Mouse (Mus musculus) hindbrain, embryonic 13.5 days (tissue): ENCODE data around the gene Gm28048. TPM values are rescaled to one million over a fixed set of nuclear protein-coding genes. Genes with fewer than 3 reads are reported as not detected.

Experiments
- ATAC-seq: fragments of 200-750 bp; cut with Nextera tagmentation; 2 replicates; pipeline ENCODE4 v1.8.0; 2017; ENCODE audit warnings: moderate TSS enrichment; ENCODE audit not compliant: low FRiP score
- H3K27ac ChIP-seq: fragments of 300-500 bp; sonication (generic); 2 replicates; pipeline ENCODE4 v1.5.1; 2015; ENCODE audit warnings: inconsistent platforms, mild to moderate bottlenecking, moderate library complexity
- H3K27me3 ChIP-seq: fragments of 300-500 bp; sonication (generic); 2 replicates; pipeline ENCODE4 v1.6.1; 2015; ENCODE audit warnings: mild to moderate bottlenecking, inconsistent platforms
- H3K36me3 ChIP-seq: fragments of 300-500 bp; sonication (generic); 2 replicates; pipeline ENCODE4 v1.6.1; 2015; ENCODE audit warnings: mild to moderate bottlenecking, inconsistent platforms
- H3K4me1 ChIP-seq: fragments of 300-500 bp; sonication (generic); replicated peaks from 2 replicates; pipeline ENCODE4 v1.6.1; 2015; ENCODE audit warnings: inconsistent platforms
- H3K4me2 ChIP-seq: fragments of 300-500 bp; sonication (generic); 2 replicates; pipeline ENCODE4 v1.6.1; 2015; ENCODE audit warnings: inconsistent platforms, mild to moderate bottlenecking, moderate library complexity
- H3K4me3 ChIP-seq: fragments of 300-500 bp; sonication (generic); 2 replicates; pipeline ENCODE4 v1.5.1; 2015; ENCODE audit warnings: mild to moderate bottlenecking, inconsistent platforms
- H3K9ac ChIP-seq: fragments of 300-500 bp; sonication (generic); 2 replicates; pipeline ENCODE4 v1.6.1; 2015; ENCODE audit warnings: mild to moderate bottlenecking, inconsistent platforms
- H3K9me3 ChIP-seq: fragments of 300-500 bp; sonication (generic); 2 replicates; pipeline ENCODE4 v1.6.1; 2016; ENCODE audit warnings: inconsistent platforms
- WGBS: fragments of 180-500 bp; shearing (Covaris S2); methylation state at CpG from one replicate; pipeline ENCODE4 v1.1.7; 2015; 5-methylcytosine and 5-hydroxymethylcytosine counted together
- polyA plus RNA-seq: library from polyadenylated mRNA; unstranded; fragments of >200 nt; fragmentation: Nextera tagmentation; extraction: Ambion mirVana; gene quantifications from 2 replicates; pipeline ENCODE4 v1.2.1, GENCODE M21; 2015

Gene Gm28048
- polyA plus RNA-seq, 1 experiment from 2014 or later = 6.1 TPM

GRCm38 (mm10) chr11:22931320-22931905 is 50.5 kb downstream of the Gm28048 start:
- no peaks in the 10 kb centered on the region for H3K36me3 ChIP-seq
- no peaks in the 10 kb centered on the region for H3K9me3 ChIP-seq
- no peak overlapping the region for H3K27ac ChIP-seq
- peaks cover 3% of the 10 kb centered on the region; the same call in 1 of the 2 replicates for H3K4me1 ChIP-seq
- no peak overlapping the region for H3K4me2 ChIP-seq
- no peak overlapping the region for H3K4me3 ChIP-seq
- 90% methylated on average over 2 of the region's 2 CpGs for WGBS
- H3K9ac ChIP-seq = no peak overlapping the region
- no peaks in the 10 kb centered on the region for H3K27me3 ChIP-seq
- no peak for ATAC-seq

GRCm38 (mm10) chr11:22930129-22930528 is 51.8 kb downstream of the Gm28048 start:
- Histone ChIP-seq H3K4me2 (no peak overlapping the region), H3K27me3 (no peaks in the 10 kb centered on the region), H3K9me3 (no peaks in the 10 kb centered on the region), H3K4me1 (peaks cover 3% of the 10 kb centered on the region), H3K4me3 (no peak overlapping the region), H3K27ac (no peak overlapping the region), H3K36me3 (no peaks in the 10 kb centered on the region), H3K9ac (no peak overlapping the region)
- WGBS = 73% methylated on average over 2 of the region's 2 CpGs
- ATAC-seq = no peak

GRCm38 (mm10) chr11:22928586-22929169 is 53.2 kb downstream of the Gm28048 start:
- Histone ChIP-seq H3K9me3 (no peaks in the 10 kb centered on the region), H3K27ac (no peak overlapping the region), H3K4me3 (no peak overlapping the region), H3K36me3 (no peaks in the 10 kb centered on the region), H3K4me2 (no peak overlapping the region), H3K4me1 (peaks cover 3% of the 10 kb centered on the region), H3K27me3 (no peaks in the 10 kb centered on the region), H3K9ac (no peak overlapping the region)
- ATAC-seq = no peak
- 84% methylated on average over 8 of the region's 8 CpGs for WGBS

GRCm38 (mm10) chr11:22923606-22924005 is 58.3 kb downstream of the Gm28048 start:
- Histone ChIP-seq H3K9me3 (no peaks in the 10 kb centered on the region), H3K4me3 (no peak overlapping the region), H3K27me3 (no peaks in the 10 kb centered on the region), H3K4me1 (peaks cover 2% of the 10 kb centered on the region), H3K9ac (no peak overlapping the region), H3K36me3 (no peaks in the 10 kb centered on the region), H3K27ac (no peak overlapping the region), H3K4me2 (no peak overlapping the region)
- no peak for ATAC-seq
- WGBS = 69% methylated on average over 2 of the region's 2 CpGs

GRCm38 (mm10) chr11:22922546-22922945 is 59.3 kb downstream of the Gm28048 start:
- WGBS = 88% methylated on average over 2 of the region's 2 CpGs

GRCm38 (mm10) chr11:22919336-22919735 is 62.6 kb downstream of the Gm28048 start:
- H3K9me3 ChIP-seq = no peaks in the 10 kb centered on the region
- 78% methylated on average over 2 of the region's 2 CpGs for WGBS
- no peak for ATAC-seq

More at GRCm38 (mm10) chr11:22922546-22922945, 59.3 kb downstream of the Gm28048 start:
- Histone ChIP-seq H3K9me3 (no peaks in the 10 kb centered on the region), H3K4me3 (no peak overlapping the region), H3K4me1 (peaks cover 2% of the 10 kb centered on the region; the same call in 1 of the 2 replicates), H3K36me3 (no peaks in the 10 kb centered on the region), H3K9ac (no peak overlapping the region), H3K27me3 (no peaks in the 10 kb centered on the region), H3K4me2 (no peak overlapping the region), H3K27ac (no peak overlapping the region)
- no peak for ATAC-seq

GRCm38 (mm10) chr11:22917786-22918185 is 64.1 kb downstream of the Gm28048 start:
- no peaks in the 10 kb centered on the region for H3K27me3 ChIP-seq
- ATAC-seq = no peak

More at GRCm38 (mm10) chr11:22919336-22919735, 62.6 kb downstream of the Gm28048 start:
- Histone ChIP-seq H3K27ac (no peak overlapping the region), H3K4me2 (no peak overlapping the region), H3K27me3 (no peaks in the 10 kb centered on the region), H3K9ac (no peak overlapping the region), H3K4me1 (0 out of 2 replicates have a peak, but pooled peaks cover 2% of the 10 kb centered on the region), H3K36me3 (no peaks in the 10 kb centered on the region), H3K4me3 (no peak overlapping the region)

GRCm38 (mm10) chr11:22913744-22914143 is 68.1 kb downstream of the Gm28048 start:
- Histone ChIP-seq H3K4me1 (no peaks in the 10 kb centered on the region), H3K36me3 (no peaks in the 10 kb centered on the region), H3K27me3 (no peaks in the 10 kb centered on the region), H3K9ac (no peak overlapping the region), H3K27ac (no peak overlapping the region), H3K4me2 (no peak overlapping the region), H3K4me3 (no peak overlapping the region), H3K9me3 (no peaks in the 10 kb centered on the region)
- ATAC-seq = no peak
- 89% methylated on average over 4 of the region's 4 CpGs for WGBS

More at GRCm38 (mm10) chr11:22917786-22918185, 64.1 kb downstream of the Gm28048 start:
- Histone ChIP-seq H3K9ac (no peak overlapping the region), H3K36me3 (no peaks in the 10 kb centered on the region), H3K4me1 (no peaks in the 10 kb centered on the region), H3K9me3 (no peaks in the 10 kb centered on the region), H3K4me2 (no peak overlapping the region), H3K27ac (no peak overlapping the region), H3K4me3 (no peak overlapping the region)
- 79% methylated on average over 7 of the region's 7 CpGs for WGBS

GRCm38 (mm10) chr11:22911831-22912230 is 70.1 kb downstream of the Gm28048 start:
- Histone ChIP-seq H3K9me3 (no peaks in the 10 kb centered on the region), H3K9ac (no peak overlapping the region), H3K27ac (no peak overlapping the region), H3K4me2 (no peak overlapping the region), H3K4me3 (no peak overlapping the region), H3K36me3 (no peaks in the 10 kb centered on the region), H3K4me1 (no peaks in the 10 kb centered on the region), H3K27me3 (no peaks in the 10 kb centered on the region)
- 96% methylated on average over 7 of the region's 7 CpGs for WGBS
- no peak for ATAC-seq

GRCm38 (mm10) chr11:22906453-22906865 is 75.4 kb downstream of the Gm28048 start:
- no peaks in the 10 kb centered on the region for H3K9me3 ChIP-seq
- H3K4me2 ChIP-seq = no peak overlapping the region
- H3K27me3 ChIP-seq = no peaks in the 10 kb centered on the region
- no peaks in the 10 kb centered on the region for H3K36me3 ChIP-seq
- no peak overlapping the region for H3K9ac ChIP-seq
- no peaks in the 10 kb centered on the region for H3K4me1 ChIP-seq
- no peak overlapping the region for H3K4me3 ChIP-seq
- no peak for ATAC-seq
- no peak overlapping the region for H3K27ac ChIP-seq

- Histone ChIP-seq H3K9me3 (no peaks in the 10 kb centered on the region), H3K4me2 (no peak overlapping the region), H3K4me1 (no peaks in the 10 kb centered on the region), H3K36me3 (0 out of 2 replicates have a peak, but pooled peaks cover 3% of the 10 kb centered on the region), H3K27ac (no peak overlapping the region), H3K4me3 (no peak overlapping the region), H3K27me3 (no peaks in the 10 kb centered on the region), H3K9ac (no peak overlapping the region)
- WGBS = 92% methylated on average over 2 of the region's 2 CpGs
- no peak for ATAC-seq
These were observed 79.0 kb downstream of the Gm28048 start for GRCm38 (mm10) chr11:22902923-22903322.

GRCm38 (mm10) chr11:22900041-22900440 is 81.8 kb downstream of the Gm28048 start:
- 94% methylated on average over 3 of the region's 3 CpGs for WGBS

GRCm38 (mm10) chr11:22897642-22898041 is 84.2 kb downstream of the Gm28048 start:
- 98% methylated on average over 4 of the region's 4 CpGs for WGBS
- 0 out of 2 replicates have a peak, but pooled peaks cover 3% of the 10 kb centered on the region for H3K36me3 ChIP-seq
- ATAC-seq = no peak
- H3K27me3 ChIP-seq = no peaks in the 10 kb centered on the region
- H3K9me3 ChIP-seq = no peaks in the 10 kb centered on the region
- no peak overlapping the region for H3K27ac ChIP-seq
- H3K9ac ChIP-seq = no peak overlapping the region
- no peak overlapping the region for H3K4me2 ChIP-seq
- no peak overlapping the region for H3K4me3 ChIP-seq
- H3K4me1 ChIP-seq = peaks cover 11% of the 10 kb centered on the region; the same call in 1 of the 2 replicates

More at GRCm38 (mm10) chr11:22900041-22900440, 81.8 kb downstream of the Gm28048 start:
- no peak overlapping the region for H3K4me3 ChIP-seq
- H3K27ac ChIP-seq = no peak overlapping the region
- H3K9me3 ChIP-seq = no peaks in the 10 kb centered on the region
- H3K36me3 ChIP-seq = 0 out of 2 replicates have a peak, but pooled peaks cover 3% of the 10 kb centered on the region
- no peaks in the 10 kb centered on the region for H3K27me3 ChIP-seq
- H3K4me1 ChIP-seq = no peaks in the 10 kb centered on the region
- no peak overlapping the region for H3K4me2 ChIP-seq
- ATAC-seq = no peak
- no peak overlapping the region for H3K9ac ChIP-seq
